Mouse (Mus musculus) embryonic facial prominence, embryonic 14.5 days (tissue): ENCODE data around the gene Gm20388. TPM values are rescaled to one million over a fixed set of nuclear protein-coding genes. Genes with fewer than 3 reads are reported as not detected.

ENCODE experiments used
- ATAC-seq: fragments of 200-750 bp; cut with Nextera tagmentation; 2 replicates; pipeline ENCODE4 v1.8.0; 2017; ENCODE audit warnings: low read depth, moderate number of reproducible peaks, moderate TSS enrichment
- DNase-seq: peaks from one replicate; pipeline ENCODE4 v3.0.0-alpha.2; 2015; ENCODE audit warnings: low spot score
- H3K27ac ChIP-seq: fragments of 300-500 bp; sonication (generic); replicated peaks from 2 replicates; pipeline ENCODE4 v1.5.1; 2014; ENCODE audit warnings: low read depth, mild to moderate bottlenecking, low read length, moderate library complexity
- H3K27me3 ChIP-seq: fragments of 300-500 bp; sonication (generic); replicated peaks from 2 replicates; pipeline ENCODE4 v1.6.1; 2014; ENCODE audit warnings: low read length; ENCODE audit not compliant: control insufficient read depth, insufficient read depth
- H3K36me3 ChIP-seq: fragments of 300-500 bp; sonication (generic); 2 replicates; pipeline ENCODE4 v1.6.1; 2014; ENCODE audit warnings: low read length, mixed read lengths; ENCODE audit not compliant: control insufficient read depth, insufficient read depth
- H3K4me1 ChIP-seq: fragments of 300-500 bp; sonication (generic); 2 replicates; pipeline ENCODE4 v1.6.1; 2014; ENCODE audit warnings: antibody characterized with exemption, low read length; ENCODE audit not compliant: control insufficient read depth, insufficient read depth
- H3K4me2 ChIP-seq: fragments of 300-500 bp; sonication (generic); 2 replicates; pipeline ENCODE4 v1.6.1; 2014; ENCODE audit warnings: low read depth, mild to moderate bottlenecking, low read length, moderate library complexity, mixed read lengths
- H3K4me3 ChIP-seq: fragments of 300-500 bp; sonication (generic); 2 replicates; pipeline ENCODE4 v1.5.1; 2014; ENCODE audit warnings: low read depth, mild to moderate bottlenecking, low read length
- H3K9ac ChIP-seq: fragments of 300-500 bp; sonication (generic); 2 replicates; pipeline ENCODE4 v1.6.1; 2014; ENCODE audit warnings: low read depth, mild to moderate bottlenecking, low read length, moderate library complexity, mixed read lengths
- H3K9me3 ChIP-seq: fragments of 300-500 bp; sonication (generic); 2 replicates; pipeline ENCODE4 v1.6.1; 2016; ENCODE audit warnings: low read length; ENCODE audit not compliant: control insufficient read depth
- WGBS: fragments of 180-500 bp; shearing (Covaris S2); extraction: QIAGEN DNeasy Blood & Tissue Kit; methylation state at CpG from one replicate; pipeline ENCODE4 v1.1.7; 2014; 5-methylcytosine and 5-hydroxymethylcytosine counted together
- polyA plus RNA-seq: library from polyadenylated mRNA; unstranded; fragments of >200 nt; fragmentation: Nextera tagmentation; extraction: Ambion mirVana; gene quantifications from 2 replicates; pipeline ENCODE4 v1.2.1, GENCODE M21; 2014

The Gm20388 gene
- polyA plus RNA-seq, 1 experiment from 2014 or later, result not detected

- no peak overlapping the region for H3K4me3 ChIP-seq
- 81% methylated on average over 7 of the region's 7 CpGs for WGBS
- H3K4me2 ChIP-seq, result no peak overlapping the region
- H3K4me1 ChIP-seq, result peaks cover 11% of the 10 kb centered on the region
- ATAC-seq (no peak), DNase-seq (no peak)
- no peaks in the 10 kb centered on the region for H3K27me3 ChIP-seq
- H3K27ac ChIP-seq, result no peak overlapping the region
- H3K9ac ChIP-seq, result no peak overlapping the region
- H3K9me3 ChIP-seq, result no peaks in the 10 kb centered on the region
- no peaks in the 10 kb centered on the region for H3K36me3 ChIP-seq
These were observed 4287.6 kb downstream of the Gm20388 start for GRCm38 (mm10) chr8:124198230-124198629.

DNA sequence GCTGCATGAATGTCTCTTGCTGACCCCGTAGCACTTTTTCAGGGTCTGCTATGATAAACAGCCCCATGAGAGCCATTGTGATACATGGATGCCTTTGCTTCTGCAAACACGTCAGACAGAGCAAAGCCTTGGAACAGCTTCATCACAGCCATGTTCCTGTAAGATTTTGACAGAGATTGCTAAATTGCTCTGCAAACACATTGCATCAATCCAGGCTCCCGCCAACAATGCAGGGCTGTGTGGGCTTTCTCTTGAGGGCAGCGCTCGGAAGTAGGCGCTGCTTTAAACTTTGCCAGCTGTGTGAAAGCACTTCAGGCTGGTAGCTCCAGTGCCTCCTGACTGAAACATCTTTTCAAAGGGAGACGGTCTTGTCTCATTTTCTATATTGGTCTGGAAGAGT, 4289.8 kb downstream of the Gm20388 start:
- Histone ChIP-seq H3K9me3 (no peaks in the 10 kb centered on the region), H3K27me3 (no peaks in the 10 kb centered on the region), H3K36me3 (no peaks in the 10 kb centered on the region), H3K4me3 (no peak overlapping the region), H3K4me1 (peaks cover 11% of the 10 kb centered on the region), H3K9ac (no peak overlapping the region), H3K4me2 (no peak overlapping the region), H3K27ac (no peak overlapping the region)
- WGBS, result 34% methylated on average over 7 of the region's 7 CpGs
- peak; percentile 49 for DNase-seq
- ATAC-seq, result no peak

DNA sequence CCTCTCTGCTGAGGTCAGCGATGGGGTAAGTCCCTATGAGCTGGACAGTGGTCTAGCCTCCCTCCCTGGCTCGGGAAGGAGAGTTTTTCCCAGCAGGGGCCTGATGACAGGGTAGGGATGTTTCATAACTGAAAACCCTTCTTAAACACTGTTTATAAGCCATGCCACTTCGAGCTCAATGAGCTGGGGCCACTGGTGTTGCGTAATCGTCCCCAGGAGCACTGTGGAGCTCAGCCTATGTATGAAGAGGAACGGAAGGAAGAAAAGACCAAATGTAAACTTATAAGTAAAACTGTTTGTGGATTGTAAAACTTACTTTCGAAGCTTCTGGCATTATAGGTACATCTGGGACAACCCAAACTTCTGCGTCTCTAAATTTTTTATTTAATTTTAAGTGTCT, 4291.1 kb downstream of the Gm20388 start:
- Histone ChIP-seq H3K36me3 (no peaks in the 10 kb centered on the region), H3K4me3 (no peak overlapping the region), H3K4me2 (no peak overlapping the region), H3K4me1 (peaks cover 4% of the 10 kb centered on the region; the same call in 1 of the 2 replicates), H3K27me3 (no peaks in the 10 kb centered on the region), H3K9ac (no peak overlapping the region), H3K27ac (no peak overlapping the region), H3K9me3 (no peaks in the 10 kb centered on the region)
- ATAC-seq (no peak), DNase-seq (no peak)
- WGBS, result 84% methylated on average over 8 of the region's 8 CpGs

GRCm38 (mm10) chr8:124202895-124203294, 4292.3 kb downstream of the Gm20388 start:
- Histone ChIP-seq H3K27ac (no peak overlapping the region), H3K9me3 (no peaks in the 10 kb centered on the region), H3K27me3 (no peaks in the 10 kb centered on the region), H3K4me1 (no peaks in the 10 kb centered on the region), H3K36me3 (no peaks in the 10 kb centered on the region), H3K4me3 (no peak overlapping the region), H3K9ac (no peak overlapping the region), H3K4me2 (no peak overlapping the region)
- WGBS, result 84% methylated on average over 5 of the region's 5 CpGs
- ATAC-seq, result no peak
- no peak for DNase-seq

DNA sequence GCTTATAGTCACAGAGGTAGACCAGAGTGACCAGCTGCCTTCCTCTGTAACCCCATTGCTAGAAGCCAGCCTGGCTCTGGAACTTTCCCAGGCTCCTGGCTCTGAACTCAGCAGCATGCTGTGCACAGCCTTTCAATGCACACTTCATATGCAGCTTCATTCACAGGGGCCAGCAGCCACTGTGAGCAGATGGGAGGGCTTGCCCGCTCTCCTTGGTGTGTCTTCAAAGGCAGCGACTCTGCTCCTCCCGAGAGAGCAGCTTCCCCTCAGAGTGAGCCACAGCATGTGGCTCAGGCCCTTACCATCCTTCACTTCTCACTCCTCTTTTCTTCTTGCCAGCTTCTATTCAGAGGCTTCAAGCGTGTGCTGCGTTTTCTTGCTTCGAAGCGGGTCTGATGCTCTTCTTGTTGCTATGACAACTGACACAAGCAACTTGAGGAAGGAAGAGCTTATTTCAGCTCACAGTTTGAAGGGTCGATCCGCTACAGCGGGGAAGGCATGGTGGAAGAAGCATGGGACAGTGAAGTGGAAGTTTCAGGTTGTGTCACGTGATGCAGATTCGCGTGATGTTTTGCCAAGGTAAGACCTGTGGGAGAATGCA, 4293.5 kb downstream of the Gm20388 start:
- H3K27ac ChIP-seq, result no peak overlapping the region
- ATAC-seq, result no peak
- no peaks in the 10 kb centered on the region for H3K4me1 ChIP-seq
- H3K4me3 ChIP-seq, result no peak overlapping the region
- no peaks in the 10 kb centered on the region for H3K9me3 ChIP-seq
- DNase-seq, result no peak
- H3K36me3 ChIP-seq, result no peaks in the 10 kb centered on the region
- WGBS, result 81% methylated on average over 13 of the region's 13 CpGs
- H3K4me2 ChIP-seq, result no peak overlapping the region
- no peak overlapping the region for H3K9ac ChIP-seq
- no peaks in the 10 kb centered on the region for H3K27me3 ChIP-seq

GRCm38 (mm10) chr8:124212148-124212547, 4301.5 kb downstream of the Gm20388 start:
- H3K9ac ChIP-seq, result no peak overlapping the region
- H3K4me3 ChIP-seq, result no peak overlapping the region
- no peaks in the 10 kb centered on the region for H3K36me3 ChIP-seq
- ATAC-seq, result no peak
- 62% methylated on average over 2 of the region's 2 CpGs for WGBS
- no peaks in the 10 kb centered on the region for H3K9me3 ChIP-seq
- no peaks in the 10 kb centered on the region for H3K27me3 ChIP-seq
- no peak overlapping the region for H3K27ac ChIP-seq
- no peak overlapping the region for H3K4me2 ChIP-seq
- no peak for DNase-seq
- no peaks in the 10 kb centered on the region for H3K4me1 ChIP-seq

DNA sequence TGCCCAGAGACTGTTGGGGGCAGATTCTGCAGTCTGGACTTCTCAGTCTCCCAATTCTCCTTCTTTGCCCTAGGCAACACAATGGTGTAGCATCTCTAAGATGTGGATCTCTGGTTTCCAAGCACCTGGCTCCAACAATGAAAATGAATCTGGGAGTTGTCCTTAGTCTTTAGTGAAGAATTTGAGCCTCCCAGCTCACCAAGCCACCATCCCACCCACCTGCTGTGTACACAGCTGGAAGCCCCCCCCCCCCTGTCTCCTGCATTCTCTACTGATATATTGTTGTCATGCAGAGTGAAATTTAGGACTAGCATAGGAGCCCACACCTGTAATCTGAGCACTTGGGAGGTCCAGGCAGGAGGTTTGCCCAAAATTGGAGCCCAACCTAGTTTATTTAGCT, 4306.3 kb downstream of the Gm20388 start:
- Histone ChIP-seq H3K4me2 (no peak overlapping the region), H3K9ac (no peak overlapping the region), H3K9me3 (no peaks in the 10 kb centered on the region), H3K36me3 (no peaks in the 10 kb centered on the region), H3K27me3 (no peaks in the 10 kb centered on the region), H3K4me3 (no peak overlapping the region), H3K27ac (no peak overlapping the region), H3K4me1 (no peaks in the 10 kb centered on the region)
- no peak for DNase-seq
- no peak for ATAC-seq

- DNase-seq (no peak), ATAC-seq (no peak)
- Histone ChIP-seq H3K27ac (no peak overlapping the region), H3K4me2 (no peak overlapping the region), H3K27me3 (no peaks in the 10 kb centered on the region), H3K9me3 (no peaks in the 10 kb centered on the region), H3K4me3 (no peak overlapping the region), H3K9ac (no peak overlapping the region), H3K36me3 (no peaks in the 10 kb centered on the region), H3K4me1 (peaks cover 8% of the 10 kb centered on the region)
- WGBS, result 71% methylated on average over 2 of the region's 2 CpGs
These were observed 4319.2 kb downstream of the Gm20388 start for GRCm38 (mm10) chr8:124229883-124230282.

- Histone ChIP-seq H3K27me3 (no peaks in the 10 kb centered on the region), H3K27ac (no peak overlapping the region), H3K9me3 (no peaks in the 10 kb centered on the region), H3K4me2 (peak overlapping the region; percentile 89), H3K4me3 (peak overlapping the region; percentile 88), H3K9ac (peak overlapping the region; percentile 87), H3K4me1 (peaks cover 8% of the 10 kb centered on the region), H3K36me3 (no peaks in the 10 kb centered on the region)
- WGBS, result 50% methylated on average over 8 of the region's 8 CpGs
- no peak for DNase-seq
- no peak; the same call in 1 of the 2 replicates for ATAC-seq
These were observed 4320.0 kb downstream of the Gm20388 start for GRCm38 (mm10) chr8:124230496-124231175.
